Mouse (Mus musculus): ENCODE measurements at regions not wholly inside any gene's neighbourhood (a gene's known extent, or its start where the extent isn't known, plus 50 kb on each side); places are given as distances from the start of the nearest gene placed in this dataset.

GRCm38 (mm10) chr9:85136715-85137582 lies 175.6 kb upstream of the Gm11114 start:
- no peak for DNase-seq

GRCm38 (mm10) chr9:85139891-85140290 lies 172.7 kb upstream of the Gm11114 start:
- DNase-seq, result no peak

- no peak for DNase-seq
Measured at GRCm38 (mm10) chr9:85144363-85144762, 168.2 kb upstream of the Gm11114 start.

- DNase-seq, result no peak
Measured at GRCm38 (mm10) chr9:85165632-85166031, 146.9 kb upstream of the Gm11114 start.

DNA sequence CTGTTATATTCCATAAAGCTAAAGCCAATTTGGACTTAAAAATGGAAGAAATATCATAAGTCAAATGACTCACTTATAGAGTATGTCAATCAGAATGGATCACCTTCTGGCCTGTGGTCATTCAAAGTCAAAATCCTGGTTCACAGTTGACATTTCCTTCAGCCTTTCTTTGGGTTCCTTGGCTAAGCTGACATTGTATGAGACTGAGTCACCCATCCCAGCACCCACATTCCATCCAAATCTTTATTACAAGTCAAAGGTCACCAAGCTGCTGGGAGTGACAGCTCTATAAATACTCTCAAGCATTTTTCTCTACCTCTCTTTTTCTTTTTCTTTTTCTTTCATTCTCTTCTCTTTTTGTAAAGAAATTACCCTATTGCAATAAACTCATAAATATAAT lies 145.3 kb upstream of the Gm11114 start:
- no peak for DNase-seq

DNA sequence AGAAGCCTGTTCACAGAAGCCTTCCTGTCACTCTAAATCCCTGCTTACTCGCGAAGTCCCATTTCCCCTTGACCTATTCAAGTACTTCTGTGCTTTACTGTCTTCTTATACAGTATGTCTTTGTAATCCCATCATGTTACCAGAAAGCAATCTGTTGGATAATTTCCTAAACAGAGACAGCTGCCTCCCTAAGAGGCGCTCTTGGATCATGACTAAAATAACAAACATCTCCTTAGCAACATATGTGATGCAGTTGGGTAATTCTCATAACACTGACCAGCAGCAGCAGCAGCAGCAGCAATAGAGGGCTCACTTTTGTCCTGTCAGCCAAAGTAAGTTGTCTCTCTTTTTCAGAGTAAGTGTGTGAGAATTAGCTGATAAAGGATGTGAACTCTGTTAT lies 138.1 kb upstream of the Gm11114 start:
- DNase-seq, result no peak

- DNase-seq, result no peak
Measured at GRCm38 (mm10) chr9:85201202-85201601, 111.4 kb upstream of the Gm11114 start.

- DNase-seq, result no peak
Measured at GRCm38 (mm10) chr9:85224870-85225269, 87.7 kb upstream of the Gm11114 start.

All from liver (tissue).